Mouse (Mus musculus) embryonic facial prominence, embryonic 15.5 days (tissue): ENCODE measurements around the gene Dnaaf5. TPM values are rescaled to one million over a fixed set of nuclear protein-coding genes. Genes with fewer than 3 reads are reported as not detected.

Experiments used
- ATAC-seq: fragments of 200-750 bp; cut with Nextera tagmentation; 2 replicates; pipeline ENCODE4 v1.8.0; 2017; ENCODE audit warnings: low read depth, moderate TSS enrichment; ENCODE audit not compliant: insufficient number of reproducible peaks, low FRiP score, low TSS enrichment
- H3K27ac ChIP-seq: fragments of 300-500 bp; sonication (generic); replicated peaks from 2 replicates; pipeline ENCODE4 v1.5.1; 2015; ENCODE audit warnings: mild to moderate bottlenecking, inconsistent platforms
- H3K27me3 ChIP-seq: fragments of 300-500 bp; sonication (generic); 2 replicates; pipeline ENCODE4 v1.6.1; 2015; ENCODE audit warnings: inconsistent platforms
- H3K36me3 ChIP-seq: fragments of 300-500 bp; sonication (generic); 2 replicates; pipeline ENCODE4 v1.6.1; 2015; ENCODE audit warnings: mild to moderate bottlenecking, inconsistent platforms
- H3K4me1 ChIP-seq: fragments of 300-500 bp; sonication (generic); 2 replicates; pipeline ENCODE4 v1.6.1; 2015; ENCODE audit warnings: inconsistent platforms
- H3K4me2 ChIP-seq: fragments of 300-500 bp; sonication (generic); replicated peaks from 2 replicates; pipeline ENCODE4 v1.6.1; 2015; ENCODE audit warnings: mild to moderate bottlenecking, inconsistent platforms
- H3K4me3 ChIP-seq: fragments of 300-500 bp; sonication (generic); replicated peaks from 2 replicates; pipeline ENCODE4 v1.5.1; 2015; ENCODE audit warnings: mild to moderate bottlenecking, inconsistent platforms
- H3K9ac ChIP-seq: fragments of 300-500 bp; sonication (generic); 2 replicates; pipeline ENCODE4 v1.6.1; 2015; ENCODE audit warnings: inconsistent platforms
- H3K9me3 ChIP-seq: fragments of 300-500 bp; sonication (generic); replicated peaks from 2 replicates; pipeline ENCODE4 v1.6.1; 2016; ENCODE audit warnings: inconsistent platforms
- WGBS: fragments of 180-500 bp; shearing (Covaris S2); methylation state at CpG from one replicate; pipeline ENCODE4 v1.1.7; 2015; 5-methylcytosine and 5-hydroxymethylcytosine counted together
- polyA plus RNA-seq: library from polyadenylated mRNA; unstranded; fragments of >200 nt; fragmentation: Nextera tagmentation; extraction: Ambion mirVana; gene quantifications from 2 replicates; pipeline ENCODE4 v1.2.1, GENCODE M21; 2015

Dnaaf5 gene
- polyA plus RNA-seq, 1 experiment from 2014 or later, result 12.7 TPM

GRCm38 (mm10) chr5:139234423-139234822 lies 84.4 kb downstream of the Dnaaf5 start:
- H3K9ac ChIP-seq, result no peak overlapping the region
- H3K4me1 ChIP-seq, result no peaks in the 10 kb centered on the region
- H3K9me3 ChIP-seq, result no peaks in the 10 kb centered on the region
- H3K4me3 ChIP-seq, result no peak overlapping the region
- H3K4me2 ChIP-seq, result no peak overlapping the region
- H3K27me3 ChIP-seq, result no peaks in the 10 kb centered on the region
- H3K27ac ChIP-seq, result no peak overlapping the region
- WGBS, result 87% methylated on average over 4 of the region's 4 CpGs
- ATAC-seq, result no peak
- peaks cover 90% of the 10 kb centered on the region for H3K36me3 ChIP-seq

Other genes starting within 250 kb of the Dnaaf5 start
- gene Pdgfa, start 152.9 kb upstream of the Dnaaf5 start, polyA plus RNA-seq, result 69.5 and 84.2 TPM in 2 replicates
- gene Prkar1b, start 222 bp upstream of the Dnaaf5 start, polyA plus RNA-seq, result 28.4 and 28.8 TPM in 2 replicates
- 59.2 and 61.5 TPM in 2 replicates for gene Sun1, start 50.4 kb downstream of the Dnaaf5 start, polyA plus RNA-seq
- 148 and 154 TPM in 2 replicates for gene Get4, start 102.1 kb downstream of the Dnaaf5 start, polyA plus RNA-seq
- 2.5 and 2.9 TPM in 2 replicates for gene Adap1, start 175.4 kb downstream of the Dnaaf5 start, polyA plus RNA-seq
- 97.5 and 100 TPM in 2 replicates for gene Cox19, start 201.2 kb downstream of the Dnaaf5 start, polyA plus RNA-seq
- 24.0 and 32.3 TPM in 2 replicates for gene Cyp2w1, start 202.4 kb downstream of the Dnaaf5 start, polyA plus RNA-seq
- 2.9 and 3.4 TPM in 2 replicates for gene Gpr146, start 227.5 kb downstream of the Dnaaf5 start, polyA plus RNA-seq